Mouse (Mus musculus) fibroblast of lung, adult 2 months (primary cell): ENCODE results near the gene Naa16.

Experiments used
- DNase-seq: peaks from one replicate; pipeline ENCODE4 v3.0.0-alpha.2; 2011; ENCODE audit warnings: low read depth

The Naa16 gene

GRCm38 (mm10) chr14:79275441-79275840 lies 115.1 kb downstream of the Naa16 start:
- DNase-seq, result no peak
